Mouse (Mus musculus) intestine, postnatal 0 days (tissue): ENCODE measurements around the gene Spa17. TPM values are rescaled to one million over a fixed set of nuclear protein-coding genes. Genes with fewer than 3 reads are reported as not detected.

Experiments used
- ATAC-seq: fragments of 200-750 bp; cut with Nextera tagmentation; 2 replicates; pipeline ENCODE4 v1.8.0; 2017; ENCODE audit warnings: mild to moderate bottlenecking, moderate TSS enrichment, moderate library complexity
- H3K27ac ChIP-seq: fragments of 300-500 bp; sonication (generic); 2 replicates; pipeline ENCODE4 v1.5.1; 2014; ENCODE audit warnings: mild to moderate bottlenecking, low read depth, low read length, moderate library complexity
- H3K27me3 ChIP-seq: fragments of 300-500 bp; sonication (generic); replicated peaks from 2 replicates; pipeline ENCODE4 v1.6.1; 2014; ENCODE audit warnings: low read length, mixed read lengths; ENCODE audit not compliant: control insufficient read depth, insufficient read depth
- H3K36me3 ChIP-seq: fragments of 300-500 bp; sonication (generic); 2 replicates; pipeline ENCODE4 v1.6.1; 2014; ENCODE audit warnings: mild to moderate bottlenecking, moderate library complexity; ENCODE audit not compliant: control insufficient read depth, insufficient read depth
- H3K4me1 ChIP-seq: fragments of 300-500 bp; sonication (generic); replicated peaks from 2 replicates; pipeline ENCODE4 v1.6.1; 2014; ENCODE audit warnings: antibody characterized with exemption, low read length, mixed read lengths; ENCODE audit not compliant: control insufficient read depth, insufficient read depth
- H3K4me2 ChIP-seq: fragments of 300-500 bp; sonication (generic); replicated peaks from 2 replicates; pipeline ENCODE4 v1.6.1; 2014; ENCODE audit warnings: low read depth, mild to moderate bottlenecking, moderate library complexity
- H3K4me3 ChIP-seq: fragments of 300-500 bp; sonication (generic); 2 replicates; pipeline ENCODE4 v1.5.1; 2014; ENCODE audit warnings: low read depth, low read length
- H3K9ac ChIP-seq: fragments of 300-500 bp; sonication (generic); 2 replicates; pipeline ENCODE4 v1.6.1; 2014; ENCODE audit warnings: mild to moderate bottlenecking, low read depth, low read length
- H3K9me3 ChIP-seq: fragments of 300-500 bp; sonication (generic); 2 replicates; pipeline ENCODE4 v1.6.1; 2016; ENCODE audit warnings: mixed run types; ENCODE audit not compliant: control insufficient read depth
- CTCF ChIP-seq: sonication (generic); IDR thresholded peaks from 2 replicates; pipeline ENCODE4 v1.5.1; 2016; ENCODE audit warnings: low read depth, mild to moderate bottlenecking, control low read depth, antibody characterized with exemption, moderate library complexity
- WGBS: fragments of 180-500 bp; shearing (Covaris S2); extraction: QIAGEN DNeasy Blood & Tissue Kit; methylation state at CpG from one replicate; pipeline ENCODE4 v1.1.7; 2014; 5-methylcytosine and 5-hydroxymethylcytosine counted together
- polyA plus RNA-seq: library from polyadenylated mRNA; unstranded; fragments of >200 nt; fragmentation: Nextera tagmentation; extraction: Ambion mirVana; gene quantifications from 2 replicates; pipeline ENCODE4 v1.2.1, GENCODE M21; 2015

The Spa17 gene
- polyA plus RNA-seq, 1 experiment from 2014 or later: 3.8 TPM

DNA sequence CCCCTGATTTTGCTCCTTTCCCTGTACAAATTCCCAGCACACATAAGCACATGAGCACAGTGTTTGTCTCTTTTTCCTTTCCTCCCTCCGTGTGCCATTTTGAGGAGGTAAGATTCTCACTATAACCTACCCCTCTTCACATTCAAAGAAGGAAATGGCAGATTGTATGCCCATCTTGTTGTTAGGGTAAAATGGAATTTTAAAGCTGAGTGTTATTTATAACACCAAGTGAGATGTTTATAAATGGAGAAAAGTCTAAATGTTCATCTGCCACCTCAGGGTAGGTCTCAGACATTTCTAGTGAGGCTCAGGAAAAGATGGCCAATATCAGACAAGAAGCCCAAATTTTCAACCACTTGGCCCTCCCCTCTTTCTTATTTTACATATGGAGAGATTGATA is 11.0 kb upstream of the Spa17 start:
- no peak overlapping the region for H3K9ac ChIP-seq
- WGBS: 90% methylated on average over 1 of the region's 1 CpGs
- no peaks in the 10 kb centered on the region for H3K27me3 ChIP-seq
- H3K27ac ChIP-seq: no peak overlapping the region
- no peaks in the 10 kb centered on the region for H3K9me3 ChIP-seq
- no peak for TF ChIP-seq CTCF
- H3K4me3 ChIP-seq: no peak overlapping the region
- H3K4me2 ChIP-seq: no peak overlapping the region
- ATAC-seq: no peak
- H3K36me3 ChIP-seq: peaks cover 3% of the 10 kb centered on the region; the same call in 1 of the 2 replicates
- no peaks in the 10 kb centered on the region for H3K4me1 ChIP-seq

DNA sequence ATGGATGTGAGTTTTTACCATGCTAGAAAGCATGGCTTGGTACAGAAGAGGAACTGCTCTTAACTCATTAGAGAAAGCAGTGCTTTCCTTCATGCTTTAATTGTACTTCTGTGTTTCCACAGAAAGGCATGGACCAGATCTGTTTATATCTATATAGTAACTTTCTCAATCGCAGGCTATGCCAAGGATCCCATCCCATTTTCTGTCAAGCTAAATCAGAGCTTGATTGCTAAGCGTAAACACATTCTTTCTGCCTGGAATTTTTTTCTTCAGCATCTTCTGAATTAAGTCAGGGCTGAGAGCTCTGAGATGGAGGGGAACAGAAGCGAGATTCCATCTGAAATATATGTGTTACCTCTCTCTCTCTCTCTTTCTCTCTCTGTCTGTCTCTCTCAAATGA is 10.5 kb upstream of the Spa17 start:
- peaks cover 3% of the 10 kb centered on the region; the same call in 1 of the 2 replicates for H3K36me3 ChIP-seq
- WGBS: 75% methylated on average over 3 of the region's 3 CpGs
- no peak for TF ChIP-seq CTCF

DNA sequence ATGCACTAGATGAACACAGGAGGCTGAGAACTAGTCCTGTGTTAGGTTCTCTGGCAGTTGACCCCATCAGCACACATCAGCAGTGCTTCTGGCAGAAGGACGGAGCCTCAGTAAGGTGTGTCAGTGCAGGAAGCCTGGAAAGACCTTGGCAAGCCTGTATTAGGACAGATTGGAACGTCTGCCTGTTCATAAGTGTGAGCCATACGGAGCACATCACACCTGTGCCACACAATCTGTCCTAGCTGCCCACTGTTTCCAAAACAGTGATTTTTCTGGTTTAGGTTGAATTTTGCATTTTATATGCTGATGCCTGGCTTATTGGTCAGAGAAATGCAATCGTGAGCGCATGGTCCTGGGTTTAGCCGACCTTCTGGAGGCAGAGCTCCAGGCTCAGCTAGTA is 7.8 kb upstream of the Spa17 start:
- ATAC-seq: no peak
- no peaks in the 10 kb centered on the region for H3K9me3 ChIP-seq
- no peaks in the 10 kb centered on the region for H3K27me3 ChIP-seq
- H3K4me2 ChIP-seq: no peak overlapping the region
- H3K36me3 ChIP-seq: no peaks in the 10 kb centered on the region
- H3K4me1 ChIP-seq: no peaks in the 10 kb centered on the region
- H3K27ac ChIP-seq: no peak overlapping the region
- TF ChIP-seq CTCF: no peak
- no peak overlapping the region for H3K4me3 ChIP-seq
- no peak overlapping the region for H3K9ac ChIP-seq
- 81% methylated on average over 6 of the region's 6 CpGs for WGBS

More for the DNA sequence above, 10.5 kb upstream of the Spa17 start:
- Histone ChIP-seq H3K4me2 (no peak overlapping the region), H3K27me3 (no peaks in the 10 kb centered on the region), H3K27ac (no peak overlapping the region), H3K4me3 (no peak overlapping the region), H3K4me1 (no peaks in the 10 kb centered on the region), H3K9me3 (no peaks in the 10 kb centered on the region), H3K9ac (no peak overlapping the region)
- no peak for ATAC-seq

DNA sequence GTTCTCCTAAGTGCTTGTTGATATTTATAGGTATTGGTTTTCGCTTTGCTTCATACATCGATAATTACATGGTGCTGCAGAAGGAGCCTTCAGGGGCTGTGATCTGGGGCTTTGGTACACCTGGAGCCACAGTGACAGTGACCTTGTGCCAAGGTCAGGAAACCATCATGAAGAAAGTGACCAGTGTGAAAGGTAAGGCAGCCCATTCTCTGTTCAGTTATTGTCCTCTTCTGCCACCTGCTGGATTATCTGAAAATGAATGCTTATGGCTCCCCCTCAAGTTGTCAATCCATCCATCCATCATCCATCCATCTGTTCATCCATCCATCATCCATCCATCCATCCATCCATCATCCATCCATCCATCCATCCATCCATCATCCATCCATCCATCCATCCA is 3.2 kb upstream of the Spa17 start:
- peak; percentile 89 for TF ChIP-seq CTCF
- H3K9me3 ChIP-seq: no peaks in the 10 kb centered on the region
- H3K4me2 ChIP-seq: no peak overlapping the region
- no peaks in the 10 kb centered on the region for H3K4me1 ChIP-seq
- WGBS: 56% methylated on average over 2 of the region's 2 CpGs
- ATAC-seq: no peak
- no peak overlapping the region for H3K4me3 ChIP-seq
- H3K27me3 ChIP-seq: no peaks in the 10 kb centered on the region
- H3K36me3 ChIP-seq: no peaks in the 10 kb centered on the region
- no peak overlapping the region for H3K9ac ChIP-seq
- no peak overlapping the region for H3K27ac ChIP-seq

DNA sequence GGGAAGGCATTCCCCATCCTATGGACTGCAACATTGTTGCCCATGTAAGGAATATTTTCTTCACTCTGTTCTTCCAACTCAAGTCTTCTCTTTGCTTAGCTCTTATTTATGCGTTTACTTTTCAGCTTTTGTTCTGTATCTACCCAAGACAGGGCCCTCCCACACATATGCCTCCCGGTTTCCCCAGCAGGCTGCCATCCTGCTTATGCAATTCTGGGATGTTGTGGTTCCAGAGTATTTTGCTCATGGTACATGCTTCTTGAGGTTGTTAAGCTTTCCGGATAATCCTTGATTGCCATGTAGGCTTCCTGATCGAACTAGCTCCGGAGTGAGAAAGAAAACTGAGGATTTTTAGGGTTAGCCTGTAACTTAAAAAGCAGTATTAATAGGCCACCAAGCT is 1.7 kb upstream of the Spa17 start:
- H3K4me3 ChIP-seq: no peak overlapping the region
- 78% methylated on average over 5 of the region's 5 CpGs for WGBS
- H3K36me3 ChIP-seq: no peaks in the 10 kb centered on the region
- H3K27me3 ChIP-seq: no peaks in the 10 kb centered on the region
- H3K9ac ChIP-seq: no peak overlapping the region
- ATAC-seq: no peak
- no peaks in the 10 kb centered on the region for H3K9me3 ChIP-seq
- H3K4me1 ChIP-seq: no peaks in the 10 kb centered on the region
- no peak for TF ChIP-seq CTCF
- H3K4me2 ChIP-seq: no peak overlapping the region
- no peak overlapping the region for H3K27ac ChIP-seq

DNA sequence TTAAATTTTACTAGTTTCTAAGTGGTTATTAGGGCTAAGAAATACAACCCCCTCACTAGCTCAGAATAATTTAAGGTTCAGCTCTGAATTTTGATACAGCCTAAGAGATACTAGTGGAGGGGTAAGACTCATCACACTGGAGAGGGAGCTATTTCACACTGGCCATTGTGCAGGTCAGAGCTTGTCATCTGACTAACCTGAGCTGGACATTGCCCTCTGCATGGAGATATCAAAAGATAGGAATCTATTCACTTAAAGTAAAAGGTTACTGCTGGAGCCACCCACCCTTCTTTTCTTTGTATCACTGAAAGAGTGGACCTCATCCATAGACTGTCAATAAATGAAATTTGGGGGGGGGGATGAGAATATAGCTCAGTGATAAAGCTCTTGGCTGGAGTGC is 794 bp upstream of the Spa17 start:
- H3K4me3 ChIP-seq: peak overlapping the region; percentile 70
- no peaks in the 10 kb centered on the region for H3K9me3 ChIP-seq
- no peaks in the 10 kb centered on the region for H3K36me3 ChIP-seq
- no peak for TF ChIP-seq CTCF
- no peaks in the 10 kb centered on the region for H3K4me1 ChIP-seq
- peak overlapping the region; percentile 87 for H3K4me2 ChIP-seq
- H3K9ac ChIP-seq: no peak overlapping the region
- 0 out of 2 replicates have a peak overlapping the region, but pooled peaks have one; percentile 29 for H3K27ac ChIP-seq
- H3K27me3 ChIP-seq: no peaks in the 10 kb centered on the region
- ATAC-seq: peak; percentile 33; the same call in 1 of the 2 replicates

DNA sequence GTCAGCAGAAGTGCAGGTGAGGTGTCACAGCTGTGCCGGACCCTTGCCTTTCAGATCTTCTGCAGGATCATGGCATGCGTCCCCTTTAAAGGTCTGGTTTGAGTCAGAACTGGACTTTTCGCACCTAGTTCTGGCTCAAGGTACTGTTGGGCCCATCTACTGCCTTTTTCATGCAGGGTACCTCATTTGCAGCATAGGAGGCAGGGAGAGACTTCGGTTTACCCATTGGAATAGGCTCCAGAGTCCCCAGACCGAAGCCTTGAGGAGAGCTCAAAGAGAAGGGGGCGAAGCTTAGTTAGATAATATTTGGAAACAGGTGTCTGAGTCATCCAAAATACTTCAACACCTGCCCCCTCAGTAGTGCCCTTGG is 374 bp upstream of the Spa17 start:
- Histone ChIP-seq H3K4me3 (peak overlapping the region; percentile 70), H3K27ac (peak overlapping the region; percentile 29; the same call in 1 of the 2 replicates), H3K4me2 (peak overlapping the region; percentile 87), H3K4me1 (no peaks in the 10 kb centered on the region), H3K9ac (peak overlapping the region; percentile 66; the same call in 1 of the 2 replicates), H3K36me3 (no peaks in the 10 kb centered on the region), H3K27me3 (no peaks in the 10 kb centered on the region), H3K9me3 (no peaks in the 10 kb centered on the region)
- TF ChIP-seq CTCF: no peak
- WGBS: 18% methylated on average over 6 of the region's 6 CpGs
- ATAC-seq: no peak
